Mouse (Mus musculus) spleen, adult 2 months (tissue): Measurements from ENCODE around the gene Nectin1.

Source experiments
- CTCF ChIP-seq: fragments of 200-500 bp; IDR thresholded peaks from 2 replicates; pipeline ENCODE4 v1.5.1; 2011; ENCODE audit warnings: mild to moderate bottlenecking, inconsistent platforms; ENCODE audit not compliant: insufficient read depth, insufficient read length, insufficient replicate concordance; ENCODE audit errors: extremely low read depth
- POLR2A ChIP-seq: fragments of 200-500 bp; IDR thresholded peaks from 2 replicates; pipeline ENCODE4 v1.6.1; 2011; ENCODE audit warnings: low read depth, low read length, inconsistent platforms

GRCm38 (mm10) chr9:43842921-43843577 is 99.3 kb downstream of the Nectin1 start:
- TF ChIP-seq POLR2A = no peak
- no peak for TF ChIP-seq CTCF
